1 mouse cellular context compared by ENCODE assay signal in the genomic region with DNA sequence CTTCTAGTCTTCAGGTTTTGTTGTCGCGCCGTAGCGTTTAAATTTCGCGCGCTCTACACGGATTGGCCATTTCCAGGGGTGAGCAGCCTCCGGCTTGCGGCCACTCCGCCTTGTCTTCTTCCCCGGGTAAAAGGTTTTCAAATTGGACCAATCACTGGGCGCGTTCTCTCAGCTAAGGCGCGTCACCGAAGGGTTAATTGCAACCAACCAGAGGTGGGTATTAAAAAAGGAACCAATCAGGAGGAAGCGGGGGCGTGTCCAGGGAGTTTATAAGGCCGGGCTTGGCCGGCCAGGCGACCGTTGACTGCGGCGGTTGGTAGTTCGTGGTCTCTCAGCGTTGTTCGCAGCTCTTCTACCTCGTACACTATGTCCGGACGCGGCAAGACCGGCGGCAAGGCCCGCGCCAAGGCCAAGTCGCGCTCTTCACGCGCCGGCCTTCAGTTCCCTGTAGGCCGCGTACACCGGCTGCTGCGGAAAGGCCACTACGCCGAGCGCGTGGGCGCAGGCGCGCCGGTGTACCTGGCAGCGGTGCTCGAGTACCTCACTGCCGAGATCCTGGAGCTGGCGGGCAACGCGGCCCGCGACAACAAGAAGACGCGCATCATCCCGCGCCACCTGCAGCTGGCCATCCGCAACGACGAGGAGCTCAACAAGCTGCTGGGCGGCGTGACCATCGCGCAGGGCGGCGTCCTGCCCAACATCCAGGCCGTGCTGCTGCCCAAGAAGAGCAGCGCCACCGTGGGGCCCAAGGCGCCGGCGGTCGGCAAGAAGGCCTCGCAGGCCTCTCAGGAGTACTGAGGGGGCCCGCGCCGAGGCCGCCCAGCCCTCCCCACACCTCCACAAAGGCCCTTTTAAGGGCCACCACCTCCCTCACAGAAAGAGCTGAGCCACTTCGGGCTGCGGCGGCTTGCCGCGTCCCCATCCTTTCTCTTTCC.
TF ChIP-seq lines count a peak whose summit lies in the region.

A gene (plus strand): TSS at position 299 of the 935 bp plus-strand sequence.

TF ChIP-seq in myocyte, 11 proteins besides CTCF, POLR2A, EP300 and RAD21 (continued from another document):
- TF ChIP-seq CEBPB (IDR thresholded peaks at IDR 0.05; ENCODE audit: insufficient read depth, poor library complexity, severe bottlenecking): no peak
- peak; percentile 51 for TF ChIP-seq REST (IDR thresholded peaks at IDR 0.05; ENCODE audit: insufficient read depth, insufficient read length)
- TF ChIP-seq SRF (IDR thresholded peaks at IDR 0.05; ENCODE audit: control insufficient read depth, insufficient read length, low read depth): no peak
- TF ChIP-seq TCF12 (IDR thresholded peaks at IDR 0.05; ENCODE audit: insufficient read depth, poor library complexity, severe bottlenecking): no peak
- no peak for TF ChIP-seq MAX (IDR thresholded peaks at IDR 0.05; ENCODE audit: low read depth)
